In the genomic region with DNA sequence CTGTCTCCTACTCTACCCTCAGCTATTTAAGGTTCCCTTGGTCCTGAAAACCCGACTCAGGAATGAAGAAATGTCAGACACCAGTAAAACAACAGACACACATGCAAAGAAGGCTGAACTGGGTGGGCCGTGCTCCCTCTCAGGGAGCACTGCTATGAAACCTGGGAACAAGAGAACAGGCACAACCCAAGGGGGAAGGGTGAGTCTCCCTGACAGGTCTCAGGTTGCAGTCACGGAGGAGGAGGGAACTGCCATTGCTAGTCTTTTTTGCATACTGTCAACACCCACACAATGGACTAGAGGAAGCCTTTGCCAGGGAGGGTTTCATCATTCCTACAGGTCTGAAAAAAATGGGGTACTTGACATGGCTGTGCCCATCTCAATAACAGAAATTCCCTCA, we compare ENCODE assay signal across 34 mouse cellular contexts. TPM values are rescaled to one million over a fixed set of nuclear protein-coding genes. Genes with fewer than 3 reads are reported as not detected.
DNase-seq lines count a peak whose midpoint lies in the region; ATAC-seq and TF ChIP-seq lines count a peak whose summit lies in the region.
"Had no signal": no experiment of that assay in that cellular context is flagged by ENCODE, and none has a peak within 500 bp of the region (broad histone marks: within the 10 kb centered on the region; RNA-seq: fewer than 3 reads in every experiment).

No protein-coding gene starts in this region.

- no peak for TF ChIP-seq CTCF in kidney, postnatal 0 days (IDR thresholded peaks at IDR 0.05; ENCODE audit: low read depth)

- H3K9ac ChIP-seq in kidney, postnatal 0 days (ENCODE audit: low read depth, low read length) = no peak overlapping the region
- H3K9ac ChIP-seq in kidney, embryonic 16.5 days (replicated peaks; ENCODE audit: low read length) = no peak overlapping the region
- no peak overlapping the region for H3K9ac ChIP-seq in ES-E14 (ENCODE audit: insufficient read depth, low read depth, low read length, poor library complexity, severe bottlenecking)
- H3K9ac ChIP-seq: embryonic facial prominence, embryonic 12.5 days; embryonic facial prominence, embryonic 15.5 days; forebrain, postnatal 0 days; hindbrain, embryonic 13.5 days; intestine, embryonic 15.5 days had no signal

- H3K4me2 ChIP-seq in kidney, postnatal 0 days (ENCODE audit: low read length) = no peak overlapping the region
- H3K4me2 ChIP-seq in kidney, embryonic 16.5 days (replicated peaks; ENCODE audit: low read depth, low read length) = no peak overlapping the region
- H3K4me2 ChIP-seq: embryonic facial prominence, embryonic 12.5 days; embryonic facial prominence, embryonic 15.5 days; heart, embryonic 11.5 days; hindbrain, embryonic 13.5 days; intestine, embryonic 15.5 days had no signal

- in situ Hi-C loops in ES-E14 (cut with MboI; ENCODE audit: low sequenced_read_pairs in 2 of 2, unreplicated experiment in 2 of 2) = no loop called here

- no peaks in the 10 kb centered on the region for H3K9me3 ChIP-seq in kidney, postnatal 0 days (replicated peaks; ENCODE audit: low read length)
- H3K9me3 ChIP-seq in kidney, embryonic 16.5 days (ENCODE audit: low read length) = no peaks in the 10 kb centered on the region
- H3K9me3 ChIP-seq in ES-E14 (ENCODE audit: control insufficient read depth, insufficient read depth, low read depth, low read length) = no peaks in the 10 kb centered on the region
- H3K9me3 ChIP-seq: embryonic facial prominence, embryonic 12.5 days; embryonic facial prominence, embryonic 15.5 days; G1E; hindbrain, embryonic 13.5 days; intestine, embryonic 15.5 days had no signal

- no peak overlapping the region for H3K27ac ChIP-seq in kidney, postnatal 0 days
- H3K27ac ChIP-seq in kidney, embryonic 16.5 days (ENCODE audit: low read length) = no peak overlapping the region
- H3K27ac ChIP-seq in ES-E14 (ENCODE audit: insufficient read depth, low read depth, low read length, poor library complexity, severe bottlenecking) = no peak overlapping the region
- H3K27ac ChIP-seq: embryonic facial prominence, embryonic 12.5 days; embryonic facial prominence, embryonic 15.5 days; heart, adult 2 months; hindbrain, embryonic 10.5 days; hindbrain, embryonic 13.5 days; intestine, embryonic 15.5 days had no signal

- no peak overlapping the region for H3K4me3 ChIP-seq in kidney, postnatal 0 days (replicated peaks; ENCODE audit: low read depth, low read length)
- H3K4me3 ChIP-seq in kidney, embryonic 16.5 days (ENCODE audit: low read length) = no peak overlapping the region
- no peak overlapping the region for H3K4me3 ChIP-seq in ES-E14 (ENCODE audit: insufficient read depth in 1 of 2, low read depth in 1 of 2, low read length in 2 of 2, poor library complexity in 1 of 2, severe bottlenecking in 1 of 2)
- H3K4me3 ChIP-seq: embryonic facial prominence, embryonic 12.5 days; embryonic facial prominence, embryonic 15.5 days; heart, adult 2 months; hindbrain, embryonic 10.5 days; hindbrain, embryonic 13.5 days; intestine, embryonic 15.5 days had no signal

- H3K36me3 ChIP-seq in kidney, postnatal 0 days (ENCODE audit: insufficient read depth, low read length) = no peaks in the 10 kb centered on the region
- no peaks in the 10 kb centered on the region for H3K36me3 ChIP-seq in kidney, embryonic 16.5 days (ENCODE audit: insufficient read depth, low read length)
- no peaks in the 10 kb centered on the region for H3K36me3 ChIP-seq in ES-E14 (ENCODE audit: control insufficient read depth, insufficient read depth, low read length, poor library complexity, severe bottlenecking)
- H3K36me3 ChIP-seq: embryonic facial prominence, embryonic 12.5 days; embryonic facial prominence, embryonic 15.5 days; G1E; hindbrain, embryonic 10.5 days; hindbrain, embryonic 13.5 days; intestine, embryonic 15.5 days had no signal

- H3K27me3 ChIP-seq in kidney, postnatal 0 days (ENCODE audit: insufficient read depth, low read length) = no peaks in the 10 kb centered on the region
- H3K27me3 ChIP-seq in kidney, embryonic 16.5 days (ENCODE audit: insufficient read depth, low read length) = no peaks in the 10 kb centered on the region
- H3K27me3 ChIP-seq: embryonic facial prominence, embryonic 12.5 days; embryonic facial prominence, embryonic 15.5 days; intestine, embryonic 15.5 days; Patski had no signal

- DNase-seq in kidney, postnatal 0 days (ENCODE audit: low spot score) = peak; percentile 35
- peak; percentile 16 for DNase-seq in ES-E14 (ENCODE audit: low read depth, low spot score)
- DNase-seq in ZHBTc4 (ENCODE audit: low read depth, low spot score) = peak; percentile 57
- no peak for DNase-seq in cerebellum, adult 9-11 months
- DNase-seq in layer of hippocampus, postnatal 25 days (ENCODE audit: extremely low spot score in 1 of 2, low spot score in 1 of 2) = no peak
- DNase-seq: adrenal gland, adult 8-10 months; adrenal gland, postnatal 25 days; cerebellum, adult 18-20 months; cerebellum, adult 9-10 months; cerebellum, postnatal 25 days; forebrain, postnatal 0 days; gastrocnemius, postnatal 10 days; gastrocnemius, postnatal 36 days; heart, adult 2 months had no signal

- no peak for ATAC-seq in kidney, postnatal 0 days (replicated peaks; ENCODE audit: low FRiP score, low read depth)
- no peak for ATAC-seq in kidney, embryonic 16.5 days (ENCODE audit: low FRiP score, low TSS enrichment)
- ATAC-seq: activated CD4-positive, CD25-positive, alpha-beta regulatory T cell, adult 4 months; CD4-positive, CD25-positive, alpha-beta regulatory T cell, adult 4 months; forebrain, embryonic 14.5 days; forebrain, postnatal 0 days; hindbrain, embryonic 16.5 days; intestine, embryonic 15.5 days; Patski had no signal

- H3K4me1 ChIP-seq in kidney, postnatal 0 days (replicated peaks; ENCODE audit: insufficient read depth, low read length) = no peaks in the 10 kb centered on the region
- no peaks in the 10 kb centered on the region for H3K4me1 ChIP-seq in kidney, embryonic 16.5 days (ENCODE audit: insufficient read depth, low read length)
- H3K4me1 ChIP-seq in ES-E14 (ENCODE audit: control insufficient read depth in 2 of 2, insufficient read depth in 2 of 2, low read length in 2 of 2, poor library complexity in 1 of 2) = peaks cover 0 to 7% of the 10 kb centered on the region in 2 experiments; a peak in 1 of 4 replicates
- H3K4me1 ChIP-seq: embryonic facial prominence, embryonic 12.5 days; embryonic facial prominence, embryonic 15.5 days; hindbrain, embryonic 10.5 days; hindbrain, embryonic 13.5 days; intestine, embryonic 15.5 days had no signal

- 24% methylated on average over 3 of the region's 3 CpGs for WGBS in kidney, postnatal 0 days
- WGBS in kidney, embryonic 16.5 days = 25% methylated on average over 3 of the region's 3 CpGs

TF ChIP-seq in ES-E14, 5 proteins besides CTCF, POLR2A, EP300 and RAD21:
- TF ChIP-seq MAFK (IDR thresholded peaks at IDR 0.05; ENCODE audit: insufficient read depth, low read depth, low read length) = no peak
- no peak for TF ChIP-seq HCFC1 (IDR thresholded peaks at IDR 0.05; ENCODE audit: borderline replicate concordance, insufficient read depth, low read length)
- TF ChIP-seq ZNF384 (IDR thresholded peaks at IDR 0.05; ENCODE audit: low read depth, low read length) = no peak
- no peak for TF ChIP-seq CHD2 (IDR thresholded peaks at IDR 0.05; ENCODE audit: low read depth, low read length)
- no peak for TF ChIP-seq ZC3H11A (IDR thresholded peaks at IDR 0.05; ENCODE audit: borderline replicate concordance, low read depth, low read length)

RNA-seq across cellular contexts. Expression of gene Sox8, which starts 23.5 kb away (rescaled TPM):
- 1.8 and 2.2 TPM in 2 replicates for polyA plus RNA-seq in kidney, postnatal 0 days (2015; fragmentation: Nextera tagmentation; extraction: Ambion mirVana)
- 3.3 and 5.3 TPM in 2 replicates for polyA plus RNA-seq in kidney, embryonic 16.5 days (2015; fragmentation: Nextera tagmentation; extraction: Ambion mirVana)
- total RNA-seq in ES-E14 (2012; rRNA removed) = 0.40 and 0.42 TPM in 2 replicates
- total RNA-seq in layer of hippocampus, postnatal 25 days (2021) = 10 to 100 TPM; 61.9 to 67.1 TPM
- polyA plus RNA-seq: CD4-positive, CD25-positive, alpha-beta regulatory T cell, adult 4 months; G1E had no signal

RNA-seq across cellular contexts. Expression of gene Lmf1, which starts 31.9 kb away (rescaled TPM):
- polyA plus RNA-seq in kidney, postnatal 0 days (2015; fragmentation: Nextera tagmentation; extraction: Ambion mirVana) = 22.0 and 25.5 TPM in 2 replicates
- polyA plus RNA-seq in kidney, embryonic 16.5 days (2015; fragmentation: Nextera tagmentation; extraction: Ambion mirVana) = 32.7 and 35.4 TPM in 2 replicates
- total RNA-seq in ES-E14 (2012; rRNA removed) = 16.6 and 33.6 TPM in 2 replicates
- total RNA-seq in layer of hippocampus, postnatal 25 days (2021) = 10 to 100 TPM; 24.9 to 34.0 TPM

RNA-seq across cellular contexts. Expression of gene Sstr5, which starts 49.9 kb away (rescaled TPM):
- polyA plus RNA-seq in kidney, postnatal 0 days (2015; fragmentation: Nextera tagmentation; extraction: Ambion mirVana) = not detected in 2 replicates
- polyA plus RNA-seq in kidney, embryonic 16.5 days (2015; fragmentation: Nextera tagmentation; extraction: Ambion mirVana) = 0.13 TPM in 1 of 2 replicates, not detected in the other
- 0.95 and 1.3 TPM in 2 replicates for total RNA-seq in ES-E14 (2012; rRNA removed)
- total RNA-seq in layer of hippocampus, postnatal 25 days (2021) = under 1 TPM in 1 of 2 experiments, not detected in 1; 0.15 TPM
- total RNA-seq: common myeloid progenitor, adult 5-6 weeks; gastrocnemius, adult 18-20 months; gastrocnemius, postnatal 10 days; gastrocnemius, postnatal 36 days; granulocyte monocyte progenitor cell, adult 5-6 weeks; heart, adult 2 months; heart, postnatal 25 days had no signal
- polyA plus RNA-seq: activated CD4-positive, CD25-positive, alpha-beta regulatory T cell, adult 4 months; C2C12; CD4-positive, CD25-positive, alpha-beta regulatory T cell, adult 4 months; forebrain, embryonic 11.5 days; G1E; heart, adult 2 months; heart, postnatal 0 days; Patski had no signal

Comparison
In these comparisons a context has a peak if more than half of its experiments do, and no peak if none do; other contexts are left out.
1. DNase-seq: peak in kidney, postnatal 0 days (single experiment), ES-E14 (single experiment) and ZHBTc4 (single experiment); none in cerebellum, adult 9-11 months (single experiment) and layer of hippocampus, postnatal 25 days (0 of 2).
2. RNA of gene Sox8, which starts 23.5 kb away (total RNA-seq): 61.9 to 67.1 TPM in layer of hippocampus, postnatal 25 days; 0.40 to 0.42 TPM in ES-E14; every median in the first group is over 10 times any median in the second.